Mouse (Mus musculus) liver, postnatal 0 days (tissue): Measurements from ENCODE around the gene Doc2g. TPM values are rescaled to one million over a fixed set of nuclear protein-coding genes. Genes with fewer than 3 reads are reported as not detected.
A peak's percentile ranks its signal among the peaks of the same experiment; 100 is the strongest.

ENCODE experiments used
- ATAC-seq: fragments of 200-750 bp; cut with Nextera tagmentation; 2 replicates; pipeline ENCODE4 v1.8.0; 2017; ENCODE audit warnings: mild to moderate bottlenecking, moderate library complexity
- DNase-seq: peaks from one replicate; pipeline ENCODE4 v3.0.0-alpha.2; 2016
- H3K27ac ChIP-seq: fragments of 300-500 bp; sonication (generic); 2 replicates; pipeline ENCODE4 v1.5.1; 2014; ENCODE audit warnings: antibody characterized with exemption, moderate library complexity, mild to moderate bottlenecking, low read depth
- H3K27me3 ChIP-seq: fragments of 300-500 bp; sonication (generic); 2 replicates; pipeline ENCODE4 v1.6.1; 2014; ENCODE audit warnings: low read length, control low read depth, mixed read lengths; ENCODE audit not compliant: insufficient read depth
- H3K36me3 ChIP-seq: fragments of 300-500 bp; sonication (generic); replicated peaks from 2 replicates; pipeline ENCODE4 v1.6.1; 2014; ENCODE audit warnings: mild to moderate bottlenecking, control low read depth, low read length, moderate library complexity, mixed read lengths; ENCODE audit not compliant: insufficient read depth
- H3K4me1 ChIP-seq: fragments of 300-500 bp; sonication (generic); 2 replicates; pipeline ENCODE4 v1.6.1; 2014; ENCODE audit warnings: antibody characterized with exemption, mild to moderate bottlenecking, control low read depth; ENCODE audit not compliant: insufficient read depth
- H3K4me2 ChIP-seq: fragments of 300-500 bp; sonication (generic); 2 replicates; pipeline ENCODE4 v1.6.1; 2014; ENCODE audit warnings: low read depth, mild to moderate bottlenecking, low read length, moderate library complexity, mixed read lengths
- H3K4me3 ChIP-seq: fragments of 300-500 bp; sonication (generic); 2 replicates; pipeline ENCODE4 v1.5.1; 2014; ENCODE audit warnings: low read depth, low read length
- H3K9ac ChIP-seq: fragments of 300-500 bp; sonication (generic); replicated peaks from 2 replicates; pipeline ENCODE4 v1.6.1; 2014; ENCODE audit warnings: mild to moderate bottlenecking, moderate library complexity
- H3K9me3 ChIP-seq: fragments of 300-500 bp; sonication (generic); 2 replicates; pipeline ENCODE4 v1.6.1; 2016; ENCODE audit warnings: mild to moderate bottlenecking, control low read depth, low read length, mixed read lengths
- CTCF ChIP-seq: sonication (generic); IDR thresholded peaks from 2 replicates; pipeline ENCODE4 v1.5.1; 2016; ENCODE audit warnings: antibody characterized with exemption, low read depth
- EP300 ChIP-seq: IDR thresholded peaks from 2 replicates; pipeline ENCODE4 v1.6.1; 2016; ENCODE audit warnings: antibody characterized with exemption, low read depth, mild to moderate bottlenecking
- WGBS: fragments of 180-500 bp; shearing (Covaris S2); extraction: QIAGEN DNeasy Blood & Tissue Kit; methylation state at CpG from one replicate; pipeline ENCODE4 v1.1.7; 2014; ENCODE audit not compliant: insufficient replicate concordance; 5-methylcytosine and 5-hydroxymethylcytosine counted together
- polyA plus RNA-seq: library from polyadenylated mRNA; unstranded; fragments of >200 nt; fragmentation: Nextera tagmentation; extraction: Ambion mirVana; gene quantifications from 2 replicates; pipeline ENCODE4 v1.2.1, GENCODE M21; 2015

Doc2g gene
- polyA plus RNA-seq, 1 experiment from 2014 or later: 0.74 TPM

DNA sequence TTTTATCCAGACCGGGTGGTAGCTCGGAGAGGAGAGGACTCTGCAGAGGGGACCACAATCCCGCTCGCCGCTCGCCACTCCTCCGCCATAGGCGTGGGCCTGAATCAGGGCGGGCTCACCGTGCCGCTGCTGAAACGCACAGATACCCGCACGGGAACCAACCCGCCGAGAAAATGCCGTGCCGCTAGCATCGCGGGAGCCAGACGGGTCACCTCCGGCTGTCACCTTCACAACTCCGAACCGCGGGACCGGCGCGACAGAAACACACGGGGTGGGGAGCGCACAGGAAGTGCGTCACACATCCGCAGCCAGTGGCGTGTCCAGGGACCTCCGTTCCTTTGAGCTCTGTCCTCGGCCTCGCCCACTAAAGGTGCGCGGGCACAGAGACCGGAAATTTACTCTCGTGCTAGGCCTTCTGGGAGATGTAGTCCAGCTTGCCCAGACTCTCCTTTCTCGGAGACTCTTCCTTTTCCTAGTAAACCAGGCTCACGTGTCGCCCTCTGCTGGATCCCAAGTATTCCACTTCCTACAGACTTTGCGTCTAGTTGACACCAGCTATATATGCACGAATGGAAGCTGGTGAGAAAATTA is 9.4 kb downstream of the Doc2g start, which contains the start of gene Ndufv1:
Gene Ndufv1 (minus strand): TSS at position 375 of the 591 bp plus-strand sequence.
- Histone ChIP-seq H3K36me3 (peaks cover 29% of the 10 kb centered on the region), H3K4me1 (peaks cover 6% of the 10 kb centered on the region), H3K9ac (peak within 1 kb of the TSS; percentile 90), H3K27me3 (no peaks in the 10 kb centered on the region), H3K9me3 (no peaks in the 10 kb centered on the region), H3K4me2 (peak within 1 kb of the TSS; percentile 79), H3K4me3 (peak within 1 kb of the TSS; percentile 84), H3K27ac (peak within 1 kb of the TSS; percentile 76)
- DNase-seq (peak; percentile 96), ATAC-seq (peak; percentile 99)
- 0 out of 2 replicates have a peak, but pooled peaks have one; percentile 59 for TF ChIP-seq EP300
- TF ChIP-seq CTCF: peak; percentile 92
- WGBS: 0% methylated on average over 40 of the region's 45 CpGs

DNA sequence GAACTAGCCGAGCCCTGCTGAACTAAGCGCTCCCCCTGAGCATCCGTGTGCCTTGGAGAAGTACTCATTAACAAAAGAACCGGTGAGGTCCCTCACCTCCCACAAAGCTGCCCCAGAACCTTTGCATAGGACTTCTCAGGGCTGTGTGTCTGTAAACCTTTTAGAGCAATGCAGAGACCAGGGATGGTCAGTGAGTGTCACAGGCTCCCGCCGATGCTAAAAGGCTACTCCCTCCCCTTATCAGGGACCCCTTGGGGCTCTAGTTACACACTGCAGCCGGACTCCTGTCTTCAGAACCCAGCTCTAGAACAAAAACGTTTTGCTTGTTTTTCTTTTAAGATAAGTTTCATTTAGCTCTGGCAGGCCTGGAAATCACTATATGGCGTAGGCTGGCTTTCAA is 10.0 kb downstream of the Doc2g start:
- peaks cover 23% of the 10 kb centered on the region for H3K36me3 ChIP-seq
- no peaks in the 10 kb centered on the region for H3K9me3 ChIP-seq
- H3K4me2 ChIP-seq: peak overlapping the region; percentile 79
- H3K4me1 ChIP-seq: peaks cover 6% of the 10 kb centered on the region
- TF ChIP-seq CTCF (no peak), EP300 (no peak)
- WGBS: 15% methylated on average over 9 of the region's 9 CpGs
- H3K27me3 ChIP-seq: no peaks in the 10 kb centered on the region
- H3K4me3 ChIP-seq: peak overlapping the region; percentile 84
- no peak overlapping the region for H3K27ac ChIP-seq
- peak overlapping the region; percentile 45 for H3K9ac ChIP-seq
- DNase-seq (no peak), ATAC-seq (no peak; the same call in 1 of the 2 replicates)

DNA sequence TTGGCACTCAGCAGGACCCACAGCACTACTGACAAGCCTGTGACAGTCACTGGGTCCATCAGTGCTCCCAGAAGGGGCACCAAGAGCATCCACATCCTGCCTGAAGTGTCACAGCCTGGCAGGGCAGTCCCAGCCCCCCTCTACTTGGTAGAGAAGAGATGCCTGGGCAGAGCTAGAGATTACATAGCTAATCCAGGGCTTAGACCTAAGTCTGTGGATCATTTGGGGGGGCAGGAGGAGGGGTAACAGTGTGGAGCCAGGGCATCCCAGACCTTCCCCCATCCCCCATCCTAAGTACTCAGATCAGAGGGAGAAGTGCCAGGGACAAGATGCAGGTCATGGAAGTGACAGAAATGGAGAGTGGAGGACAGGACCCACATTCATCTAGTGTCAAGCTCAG is 11.7 kb downstream of the Doc2g start:
- DNase-seq: no peak
- no peak overlapping the region for H3K4me3 ChIP-seq
- H3K27me3 ChIP-seq: no peaks in the 10 kb centered on the region
- no peaks in the 10 kb centered on the region for H3K9me3 ChIP-seq
- H3K4me1 ChIP-seq: peaks cover 18% of the 10 kb centered on the region
- TF ChIP-seq CTCF: no peak
- no peak for TF ChIP-seq EP300
- no peak overlapping the region for H3K27ac ChIP-seq
- no peak overlapping the region; the same call in 1 of the 2 replicates for H3K9ac ChIP-seq
- peaks cover 7% of the 10 kb centered on the region for H3K36me3 ChIP-seq
- no peak overlapping the region for H3K4me2 ChIP-seq
- ATAC-seq: no peak

DNA sequence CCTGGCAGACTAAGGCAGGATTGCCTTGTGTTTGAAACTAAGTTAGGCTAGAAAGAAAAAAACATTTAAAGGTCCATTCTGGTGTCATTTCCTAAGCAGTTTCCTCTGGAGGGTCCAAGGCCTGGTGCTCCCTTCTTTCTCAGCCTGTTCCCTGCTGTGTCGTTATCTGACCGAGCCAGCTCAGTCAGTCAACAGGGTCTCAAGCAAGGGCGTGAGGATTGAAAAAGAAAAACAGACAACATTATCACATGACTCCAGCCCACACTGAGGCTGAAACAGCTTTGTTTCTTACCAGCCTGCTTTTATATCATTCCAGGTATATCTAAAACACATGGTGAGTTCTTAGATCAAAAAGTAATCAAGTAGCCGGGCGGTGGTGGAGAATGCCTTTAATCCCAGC is 12.5 kb downstream of the Doc2g start:
- DNase-seq: no peak
- H3K4me2 ChIP-seq: no peak overlapping the region
- no peak overlapping the region for H3K4me3 ChIP-seq
- no peak overlapping the region for H3K9ac ChIP-seq
- 0 out of 2 replicates have a peak overlapping the region, but pooled peaks have one; percentile 13 for H3K27ac ChIP-seq
- 45% methylated on average over 5 of the region's 5 CpGs for WGBS
- H3K27me3 ChIP-seq: no peaks in the 10 kb centered on the region
- TF ChIP-seq CTCF: no peak
- TF ChIP-seq EP300: peak; percentile 22; the same call in 1 of the 2 replicates
- H3K9me3 ChIP-seq: no peaks in the 10 kb centered on the region
- peaks cover 5% of the 10 kb centered on the region for H3K36me3 ChIP-seq
- ATAC-seq: no peak
- peaks cover 19% of the 10 kb centered on the region for H3K4me1 ChIP-seq

DNA sequence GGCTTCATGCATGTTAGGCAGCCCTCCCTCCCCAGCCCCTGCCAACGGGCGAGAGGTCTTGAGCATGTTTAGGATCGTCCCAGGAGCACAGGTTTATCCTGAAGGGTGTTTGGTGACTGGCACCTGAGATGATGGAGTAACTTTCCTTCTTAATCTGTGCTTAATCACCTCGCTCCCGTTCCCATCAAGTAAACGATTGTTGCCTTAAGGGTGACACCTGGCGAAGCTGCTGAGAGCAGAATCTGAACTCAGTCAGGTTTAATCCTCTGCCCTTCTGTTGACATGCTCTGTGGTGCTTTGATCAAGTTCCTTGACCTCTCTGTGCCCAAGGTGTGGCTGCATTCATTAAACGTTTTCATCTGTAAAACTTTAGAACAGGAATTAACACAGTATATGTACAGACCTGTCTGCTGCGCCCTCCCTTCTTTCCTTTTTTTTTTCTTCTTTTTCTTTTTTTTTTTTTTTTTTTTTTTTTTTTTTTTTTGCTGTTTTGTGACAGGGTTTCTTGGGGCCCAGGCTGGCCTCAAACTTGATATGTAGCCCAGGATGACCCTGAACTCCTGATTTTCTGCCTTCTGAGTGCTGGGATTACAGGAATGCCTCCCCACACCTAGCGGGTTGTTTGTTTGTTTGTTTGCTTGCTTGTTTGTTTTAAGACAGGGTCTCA is 14.9 kb downstream of the Doc2g start:
- no peak for TF ChIP-seq CTCF
- no peak overlapping the region for H3K4me3 ChIP-seq

DNA sequence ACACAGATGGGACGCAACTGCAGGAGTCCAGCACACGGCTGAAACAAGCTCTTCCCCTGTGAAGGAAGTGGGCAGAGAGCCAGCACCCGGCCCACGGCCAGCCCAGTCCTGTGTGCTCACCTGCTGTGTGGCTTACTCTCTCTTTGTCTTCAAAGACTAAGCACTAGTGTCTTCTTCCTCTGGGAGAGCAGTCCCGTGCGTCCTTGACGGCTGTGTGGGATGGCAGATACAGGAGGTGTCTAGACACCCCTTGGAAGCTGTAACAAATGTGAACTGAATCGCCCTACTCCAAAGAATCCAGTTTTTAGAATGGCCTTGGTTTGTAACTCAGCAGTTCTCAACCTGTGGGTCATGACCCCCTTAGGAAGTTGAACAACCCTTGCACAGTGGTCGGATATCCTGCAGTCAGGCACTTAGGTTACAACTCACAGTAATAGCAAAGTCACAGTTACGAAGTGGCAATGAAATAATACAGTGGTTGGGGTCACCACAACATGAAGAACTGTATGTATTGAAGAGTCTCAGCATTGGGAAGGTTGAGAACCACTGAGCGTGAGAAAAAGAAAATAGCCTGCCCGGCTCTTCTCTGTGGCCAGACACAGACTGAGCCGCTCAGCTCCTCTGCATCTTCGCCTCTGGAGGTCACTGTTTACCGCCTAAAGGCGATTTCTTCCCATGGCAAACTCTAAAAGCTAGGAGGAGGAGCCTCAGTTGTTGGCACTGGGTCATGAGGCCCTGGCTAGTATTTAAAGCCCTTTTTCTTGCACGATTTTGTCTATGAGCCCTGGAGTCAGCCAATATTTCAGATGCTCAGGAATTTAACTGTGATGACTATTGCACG is 15.8 kb downstream of the Doc2g start:
- Histone ChIP-seq H3K4me2 (peak overlapping the region; percentile 36), H3K27ac (peak overlapping the region; percentile 24; the same call in 1 of the 2 replicates), H3K4me3 (no peak overlapping the region), H3K36me3 (no peaks in the 10 kb centered on the region), H3K9me3 (no peaks in the 10 kb centered on the region), H3K4me1 (peaks cover 12% of the 10 kb centered on the region), H3K27me3 (no peaks in the 10 kb centered on the region), H3K9ac (no peak overlapping the region)
- ATAC-seq (peak; percentile 88), DNase-seq (peak; percentile 80)
- 30% methylated on average over 18 of the region's 18 CpGs for WGBS
- TF ChIP-seq CTCF (peak; percentile 90), EP300 (peak; percentile 18; the same call in 1 of the 2 replicates)

More for the DNA sequence above, 14.9 kb downstream of the Doc2g start:
- H3K27me3 ChIP-seq: no peaks in the 10 kb centered on the region
- ATAC-seq (no peak), DNase-seq (no peak)
- H3K9me3 ChIP-seq: no peaks in the 10 kb centered on the region
- 73% methylated on average over 10 of the region's 10 CpGs for WGBS
- no peak overlapping the region; the same call in 1 of the 2 replicates for H3K27ac ChIP-seq
- H3K36me3 ChIP-seq: no peaks in the 10 kb centered on the region
- H3K4me2 ChIP-seq: no peak overlapping the region
- no peak overlapping the region for H3K9ac ChIP-seq
- H3K4me1 ChIP-seq: peaks cover 12% of the 10 kb centered on the region
